Mouse (Mus musculus) gastrocnemius, adult 8-10 months (tissue): ENCODE results near the gene Prlh. TPM values are rescaled to one million over a fixed set of nuclear protein-coding genes. Genes with fewer than 3 reads are reported as not detected.

Experiments used
- DNase-seq, 2 experiments: peaks; one replicate each; pipeline ENCODE4 v3.0.0; 2022; ENCODE audit warnings: low spot score in 2 of 2
- total RNA-seq, 4 experiments: library from RNA; stranded (reverse); gene quantifications; 2 replicates each; pipeline ENCODE4 v1.2.4; 2022

The Prlh gene
- total RNA-seq, 4 experiments from 2014 or later, result not detected

- no peak for DNase-seq
These were observed 780 bp downstream of the Prlh start for GRCm38 (mm10) chr1:90953688-90954087.

GRCm38 (mm10) chr1:90956245-90957096 is 3.6 kb downstream of the Prlh start:
- peak; percentile 30 for DNase-seq

DNA sequence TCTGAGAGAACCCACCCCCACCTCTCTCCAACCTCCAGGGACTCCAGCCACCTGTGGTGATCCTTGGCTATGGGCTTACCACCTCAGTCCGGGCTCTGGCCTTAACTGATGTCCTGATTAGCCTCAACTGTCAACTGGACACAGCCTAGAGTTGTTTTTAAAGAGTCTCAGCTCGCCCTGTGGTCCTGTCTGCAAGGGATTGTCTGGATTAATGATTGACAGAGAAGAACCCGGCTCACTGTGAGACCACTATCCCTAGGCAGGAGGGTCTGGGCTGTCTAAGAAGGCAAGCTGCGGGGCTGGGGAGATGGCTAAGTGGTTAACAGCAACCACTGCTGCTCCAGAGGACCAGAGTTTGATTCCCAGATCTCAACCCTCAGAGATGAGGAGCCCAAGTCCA is 9.6 kb downstream of the Prlh start:
- DNase-seq, result no peak

DNA sequence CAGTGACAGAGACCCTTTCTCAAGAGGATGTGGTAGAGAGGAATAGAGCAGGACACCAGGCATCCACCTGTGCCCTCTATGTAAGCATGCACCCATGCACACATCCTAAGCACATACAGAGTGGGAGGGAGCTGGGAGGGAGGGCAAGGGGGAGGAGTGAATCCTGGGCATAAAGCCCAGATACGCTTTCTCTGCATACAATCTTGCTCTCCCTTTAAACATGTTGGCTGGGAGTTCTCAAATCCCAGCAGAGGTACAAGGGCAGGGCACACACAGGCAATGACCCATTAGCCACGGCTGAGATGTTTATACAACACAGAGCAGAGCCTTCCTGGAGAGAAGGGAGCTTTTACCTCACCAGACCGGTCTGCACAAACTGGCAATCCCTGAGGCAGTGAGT is 10.1 kb downstream of the Prlh start:
- no peak for DNase-seq

GRCm38 (mm10) chr1:90967583-90967982 is 14.7 kb downstream of the Prlh start:
- peak in 1 of 2 experiments; percentile 12 for DNase-seq

GRCm38 (mm10) chr1:90968649-90969048 is 15.7 kb downstream of the Prlh start:
- no peak for DNase-seq

- no peak for DNase-seq
These were observed 16.5 kb downstream of the Prlh start, which contains the start of gene Rab17 for GRCm38 (mm10) chr1:90969347-90969784. Gene Rab17, minus strand, starts transcription at chr1:90969661.

- no peak for DNase-seq
These were observed 17.0 kb downstream of the Prlh start for GRCm38 (mm10) chr1:90969881-90970390.

DNA sequence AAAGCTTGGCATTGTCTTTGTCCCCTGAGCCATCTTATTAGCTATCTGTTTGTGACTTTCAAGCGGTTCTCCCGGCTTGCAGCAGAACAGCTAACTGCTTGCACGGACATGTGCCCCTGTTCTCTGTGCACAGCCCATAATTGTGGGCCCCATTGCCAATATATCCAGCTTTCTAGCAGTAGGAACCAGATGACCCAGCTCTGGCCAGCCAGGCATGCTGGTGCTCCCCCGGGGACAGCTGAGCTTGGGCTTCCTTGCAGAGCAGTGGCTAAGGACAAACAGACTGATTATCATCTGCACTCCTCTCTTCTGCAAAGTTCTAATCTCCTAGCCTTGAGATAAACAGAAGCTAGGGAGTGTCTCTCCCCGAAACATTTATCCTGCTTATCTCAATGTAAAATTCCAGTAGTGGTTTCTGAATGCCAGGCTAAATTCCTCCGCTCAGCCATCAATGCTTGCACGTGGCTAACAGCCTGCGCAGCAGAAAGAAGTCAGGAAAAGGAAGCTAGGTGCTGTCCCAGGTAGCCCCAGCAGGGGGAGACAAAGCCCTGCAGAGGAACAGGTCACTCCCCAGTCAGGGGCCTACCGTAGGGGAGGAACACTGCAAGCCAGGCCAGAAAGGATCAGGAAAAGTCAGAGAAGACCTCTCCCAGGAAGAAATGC is 20.1 kb downstream of the Prlh start:
- DNase-seq, result peak; percentile 82 to 85

DNA sequence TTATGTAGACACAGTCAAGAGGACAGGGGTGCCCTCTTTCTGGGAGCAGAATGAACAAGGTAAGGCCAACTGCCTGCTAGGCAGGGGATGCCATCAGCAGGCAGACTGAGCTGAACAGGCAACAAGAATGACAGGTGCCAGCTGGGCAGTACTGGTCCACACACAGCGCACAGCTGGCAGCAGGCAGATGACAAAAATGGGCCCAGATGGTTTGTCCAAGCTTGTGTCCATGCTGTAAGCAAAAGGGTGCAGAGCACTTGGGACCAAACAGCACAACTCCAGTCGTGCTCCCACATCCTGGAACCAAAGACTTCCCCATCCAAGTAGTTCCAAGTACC is 20.6 kb downstream of the Prlh start:
- DNase-seq, result no peak

GRCm38 (mm10) chr1:90974906-90975649 is 22.2 kb downstream of the Prlh start:
- no peak for DNase-seq

DNA sequence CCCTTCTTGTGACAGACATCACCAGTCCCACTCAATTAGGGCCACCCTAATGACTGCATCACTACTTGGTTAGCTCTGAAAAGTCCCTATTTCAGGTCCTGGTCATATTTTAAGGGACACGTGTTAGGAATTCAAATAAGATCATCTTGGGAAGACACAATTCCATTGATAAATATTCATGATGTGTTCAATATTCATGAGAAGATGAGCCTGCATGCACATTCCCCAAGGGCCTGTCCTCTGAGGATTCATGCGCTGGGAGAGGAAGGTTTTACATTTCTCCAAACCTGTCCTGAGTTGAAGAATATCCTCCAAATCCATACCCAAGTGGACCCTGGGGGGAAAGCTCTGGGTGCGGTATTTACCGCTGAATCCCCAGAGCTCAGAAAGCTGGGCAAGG is 23.1 kb downstream of the Prlh start:
- DNase-seq, result no peak

DNA sequence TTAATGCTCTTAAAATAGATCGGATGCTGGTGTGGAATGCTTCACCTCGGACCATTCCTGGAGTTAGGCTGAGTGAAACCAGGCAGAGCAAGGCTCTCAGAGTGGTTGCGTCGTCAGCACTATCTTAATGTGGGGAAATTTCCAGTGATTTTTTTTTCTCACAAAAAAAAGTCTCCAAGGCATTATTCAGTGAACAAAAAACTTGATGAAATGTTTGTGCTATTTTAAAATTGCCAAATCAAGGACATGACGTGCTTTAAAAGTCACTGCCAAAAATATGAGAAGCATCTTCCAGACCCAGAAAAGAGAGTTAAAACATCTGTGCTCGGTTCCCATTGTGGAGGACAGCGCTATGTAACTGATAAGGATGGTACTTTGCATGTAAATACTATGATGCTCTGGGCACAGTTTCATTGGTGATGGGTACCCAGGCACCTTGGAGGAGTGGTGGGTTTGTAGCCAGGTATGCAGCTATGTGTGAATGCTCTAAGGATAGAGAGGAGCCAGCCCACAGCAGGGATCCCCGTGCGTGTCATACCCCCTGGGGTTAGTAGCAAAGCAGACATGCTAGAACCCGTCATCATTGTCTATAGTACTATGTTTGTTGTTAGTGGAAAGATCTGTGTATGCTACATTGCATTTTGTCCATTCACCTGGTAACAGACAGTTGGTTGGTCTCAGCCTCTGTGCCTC is 27.9 kb downstream of the Prlh start:
- DNase-seq, result no peak

DNA sequence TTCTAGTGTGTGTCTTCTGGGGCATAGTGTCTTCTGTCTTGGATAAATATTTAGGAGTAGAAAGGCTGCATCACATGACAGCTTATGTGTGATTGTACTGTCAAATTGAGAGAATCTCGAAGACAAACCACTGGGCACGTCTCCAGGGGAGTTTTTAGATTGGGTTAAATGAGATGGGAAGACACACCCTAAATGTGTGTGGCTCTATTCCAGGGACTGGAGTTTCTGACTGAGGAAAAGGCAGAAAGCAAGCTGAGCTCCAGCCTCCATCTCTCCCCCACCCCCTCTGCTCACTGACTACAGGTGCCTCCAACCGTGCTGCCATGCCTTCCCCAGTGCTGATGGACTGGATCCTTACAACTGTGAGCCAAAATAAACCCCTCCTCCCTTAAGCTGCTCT is 28.4 kb downstream of the Prlh start:
- DNase-seq, result no peak

DNA sequence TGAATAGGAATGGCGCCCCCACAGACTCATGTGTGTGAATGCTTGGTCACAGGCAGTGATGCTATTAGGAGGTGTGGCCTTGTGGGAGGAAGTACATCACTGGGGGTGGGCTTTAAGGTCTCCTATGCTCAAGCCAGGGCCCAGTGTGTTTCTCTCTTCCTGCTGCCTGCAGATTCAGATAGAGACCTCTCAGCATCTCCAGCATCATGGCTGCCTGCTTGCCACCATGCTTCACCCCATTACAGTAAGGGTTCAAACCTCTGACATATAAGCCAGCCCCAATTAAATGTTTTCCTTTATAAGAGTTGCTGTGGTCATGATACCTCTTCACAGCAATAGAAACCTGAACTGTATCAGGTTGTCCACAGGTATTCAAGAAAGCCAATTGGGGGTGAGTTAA is 43.0 kb downstream of the Prlh start:
- DNase-seq, result peak in 1 of 2 experiments; percentile 1

GRCm38 (mm10) chr1:90997136-90997535 is 44.2 kb downstream of the Prlh start:
- no peak for DNase-seq

DNA sequence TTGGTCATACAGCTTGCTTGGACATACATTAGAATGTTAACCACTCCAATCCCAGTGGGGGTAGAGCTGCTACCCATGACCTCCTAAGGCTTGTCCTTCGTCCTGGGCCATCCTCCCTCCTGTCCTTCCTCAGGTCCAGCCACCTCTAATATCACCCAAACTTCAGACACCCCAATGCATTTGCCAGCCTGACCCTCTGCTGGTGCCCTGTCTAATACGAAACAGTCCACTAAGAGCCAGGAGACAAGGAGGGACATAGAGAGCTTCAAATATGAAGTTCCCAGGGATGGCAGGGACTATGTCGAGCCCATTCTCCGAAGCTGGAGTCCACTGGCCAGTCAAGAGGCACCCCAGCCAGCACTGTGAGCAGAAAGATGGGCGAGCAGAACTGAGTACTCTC is 44.7 kb downstream of the Prlh start:
- peak in 1 of 2 experiments; percentile 2 for DNase-seq

DNA sequence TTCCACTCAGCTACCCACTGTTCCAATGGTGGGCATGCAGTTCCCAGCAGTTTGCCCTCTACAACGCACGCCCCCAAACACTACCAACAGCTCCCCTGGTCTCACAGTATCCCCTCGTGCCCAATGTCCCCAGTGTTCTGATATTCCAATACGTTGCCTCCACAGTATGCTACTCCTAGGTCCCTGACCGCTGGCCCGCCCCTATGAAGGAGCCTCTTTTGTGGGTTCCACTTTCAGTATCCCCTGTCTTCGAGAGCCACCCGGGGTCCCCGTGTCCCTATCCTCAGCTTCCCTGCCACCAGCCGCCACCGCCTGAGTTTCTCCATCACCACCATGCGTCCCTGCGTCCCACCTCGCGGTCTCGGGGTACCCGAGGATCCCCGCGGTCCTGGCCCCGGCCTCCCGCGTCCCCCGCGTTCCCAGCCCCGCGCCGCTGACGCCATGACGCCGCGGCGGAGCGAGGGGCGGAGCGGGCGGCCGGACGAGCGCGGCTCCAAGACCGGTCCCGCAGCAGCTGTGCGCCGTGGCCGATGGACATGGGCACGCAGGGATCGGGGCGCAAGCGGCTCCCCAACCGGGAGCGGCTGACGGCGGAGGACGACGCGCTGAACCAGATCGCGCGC is 45.5 kb downstream of the Prlh start, which contains the start of gene Lrrfip1:
Gene Lrrfip1 (plus strand): TSS at position 470 of the 623 bp plus-strand sequence.
- peak; percentile 50 to 58 for DNase-seq

DNA sequence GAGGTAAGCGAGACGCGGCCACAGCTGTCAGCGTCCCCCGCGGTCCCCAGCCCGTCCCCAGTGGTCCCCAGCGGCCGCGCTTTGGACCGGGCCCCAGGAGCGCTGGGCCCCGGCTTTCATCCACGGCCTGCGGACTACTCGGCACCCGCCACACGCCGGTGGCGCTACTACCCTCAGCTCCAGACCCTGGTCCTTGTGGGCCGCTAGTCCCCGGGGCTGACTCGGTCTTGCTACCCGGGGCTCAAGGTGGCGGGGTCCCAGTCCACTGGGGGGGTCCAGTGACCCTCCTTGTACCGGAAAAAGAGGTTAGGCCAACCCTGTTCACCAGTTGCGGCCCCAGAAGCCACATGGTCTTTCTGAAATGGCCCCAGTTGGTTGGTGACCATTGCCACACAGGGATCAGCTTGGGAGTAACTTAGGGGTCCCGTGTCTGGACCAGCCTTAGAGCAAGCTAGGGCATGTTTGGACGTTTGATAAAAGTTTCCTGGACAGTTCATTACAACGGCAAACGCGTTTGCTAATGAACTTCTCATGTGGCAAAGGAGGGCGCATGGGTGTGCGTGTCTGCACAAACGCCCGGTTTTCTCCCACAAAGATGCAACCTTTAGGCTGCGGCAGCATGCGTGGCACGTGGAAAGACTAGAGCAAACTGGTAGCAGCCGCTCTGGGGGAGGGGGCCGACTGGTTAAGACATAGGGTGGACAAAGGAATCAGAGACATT is 46.1 kb downstream of the Prlh start:
- DNase-seq, result no peak
